Mouse (Mus musculus) hindbrain, postnatal 0 days (tissue): ENCODE measurements around the gene Sorl1. TPM values are rescaled to one million over a fixed set of nuclear protein-coding genes. Genes with fewer than 3 reads are reported as not detected.

Source experiments
- ATAC-seq: fragments of 200-750 bp; cut with Nextera tagmentation; 2 replicates; pipeline ENCODE4 v1.8.0; 2017; ENCODE audit warnings: mild to moderate bottlenecking, moderate TSS enrichment, moderate library complexity
- DNase-seq: peaks from one replicate; pipeline ENCODE4 v3.0.0-alpha.2; 2015; ENCODE audit warnings: low spot score
- H3K27ac ChIP-seq: fragments of 300-500 bp; sonication (generic); 2 replicates; pipeline ENCODE4 v1.5.1; 2014; ENCODE audit warnings: mild to moderate bottlenecking
- H3K27me3 ChIP-seq: fragments of 300-500 bp; sonication (generic); 2 replicates; pipeline ENCODE4 v1.6.1; 2014; ENCODE audit warnings: low read length, mixed read lengths; ENCODE audit not compliant: insufficient read depth
- H3K36me3 ChIP-seq: fragments of 300-500 bp; sonication (generic); 2 replicates; pipeline ENCODE4 v1.6.1; 2014; ENCODE audit warnings: low read length, mixed read lengths; ENCODE audit not compliant: insufficient read depth
- H3K4me1 ChIP-seq: fragments of 300-500 bp; sonication (generic); 2 replicates; pipeline ENCODE4 v1.6.1; 2014; ENCODE audit warnings: antibody characterized with exemption, low read length, mixed read lengths; ENCODE audit not compliant: insufficient read depth
- H3K4me2 ChIP-seq: fragments of 300-500 bp; sonication (generic); 2 replicates; pipeline ENCODE4 v1.6.1; 2014; ENCODE audit warnings: low read depth, mild to moderate bottlenecking, low read length, moderate library complexity, mixed read lengths
- H3K4me3 ChIP-seq: fragments of 300-500 bp; sonication (generic); 2 replicates; pipeline ENCODE4 v1.5.1; 2014; ENCODE audit warnings: low read length
- H3K9ac ChIP-seq: fragments of 300-500 bp; sonication (generic); replicated peaks from 2 replicates; pipeline ENCODE4 v1.6.1; 2014; ENCODE audit warnings: mild to moderate bottlenecking, low read length, moderate library complexity, mixed read lengths
- H3K9me3 ChIP-seq: fragments of 300-500 bp; sonication (generic); 2 replicates; pipeline ENCODE4 v1.6.1; 2016; ENCODE audit warnings: low read length, mixed read lengths
- CTCF ChIP-seq: IDR thresholded peaks from 2 replicates; pipeline ENCODE4 v1.5.1; 2016; ENCODE audit warnings: antibody characterized with exemption, control low read depth, low read depth
- WGBS: fragments of 180-500 bp; shearing (Covaris S2); extraction: QIAGEN DNeasy Blood & Tissue Kit; methylation state at CpG from one replicate; pipeline ENCODE4 v1.1.7; 2014; 5-methylcytosine and 5-hydroxymethylcytosine counted together
- polyA plus RNA-seq: library from polyadenylated mRNA; unstranded; fragments of >200 nt; fragmentation: Nextera tagmentation; extraction: Ambion mirVana; gene quantifications from 2 replicates; pipeline ENCODE4 v1.2.1, GENCODE M21; 2015
- total RNA-seq: library from RNA; depleted of rRNA; stranded (reverse); fragments of >200 nt; gene quantifications from 2 replicates; pipeline ENCODE4 v1.2.3, GENCODE M21; 2014

Sorl1 gene
- total and polyA plus RNA-seq, 2 experiments from 2014 or later, result 8.2 to 25.6 TPM

- DNase-seq (peak; percentile 56), ATAC-seq (no peak)
- Histone ChIP-seq H3K4me2 (no peak overlapping the region), H3K9ac (no peak overlapping the region), H3K9me3 (no peaks in the 10 kb centered on the region), H3K4me3 (no peak overlapping the region), H3K27ac (no peak overlapping the region), H3K27me3 (no peaks in the 10 kb centered on the region), H3K36me3 (peaks cover 12% of the 10 kb centered on the region; the same call in 1 of the 2 replicates), H3K4me1 (no peaks in the 10 kb centered on the region)
- no peak for TF ChIP-seq CTCF
- 71% methylated on average over 12 of the region's 12 CpGs for WGBS
Measured at GRCm38 (mm10) chr9:42035213-42035765, 88.8 kb downstream of the Sorl1 start.

GRCm38 (mm10) chr9:42034116-42034520 lies 90.0 kb downstream of the Sorl1 start:
- WGBS, result 57% methylated on average over 9 of the region's 9 CpGs
- peaks cover 12% of the 10 kb centered on the region; the same call in 1 of the 2 replicates for H3K36me3 ChIP-seq
- H3K4me3 ChIP-seq, result no peak overlapping the region
- no peaks in the 10 kb centered on the region for H3K27me3 ChIP-seq
- no peak overlapping the region for H3K4me2 ChIP-seq
- H3K4me1 ChIP-seq, result no peaks in the 10 kb centered on the region
- no peaks in the 10 kb centered on the region for H3K9me3 ChIP-seq
- no peak overlapping the region for H3K9ac ChIP-seq
- TF ChIP-seq CTCF, result no peak
- no peak for DNase-seq
- H3K27ac ChIP-seq, result no peak overlapping the region
- no peak for ATAC-seq

- no peak for DNase-seq
- ATAC-seq, result no peak
- no peaks in the 10 kb centered on the region for H3K9me3 ChIP-seq
- H3K4me1 ChIP-seq, result no peaks in the 10 kb centered on the region
- WGBS, result 68% methylated on average over 19 of the region's 19 CpGs
- H3K27me3 ChIP-seq, result no peaks in the 10 kb centered on the region
- H3K4me3 ChIP-seq, result no peak overlapping the region
- peaks cover 12% of the 10 kb centered on the region; the same call in 1 of the 2 replicates for H3K36me3 ChIP-seq
- no peak overlapping the region for H3K9ac ChIP-seq
- no peak overlapping the region for H3K27ac ChIP-seq
- H3K4me2 ChIP-seq, result no peak overlapping the region
- TF ChIP-seq CTCF, result no peak
Measured at GRCm38 (mm10) chr9:42033291-42034115, 90.6 kb downstream of the Sorl1 start.

- peaks cover 12% of the 10 kb centered on the region; the same call in 1 of the 2 replicates for H3K36me3 ChIP-seq
- no peak overlapping the region for H3K9ac ChIP-seq
- H3K9me3 ChIP-seq, result no peaks in the 10 kb centered on the region
- H3K4me1 ChIP-seq, result no peaks in the 10 kb centered on the region
- no peaks in the 10 kb centered on the region for H3K27me3 ChIP-seq
- H3K4me3 ChIP-seq, result no peak overlapping the region
- peak; percentile 30 for DNase-seq
- ATAC-seq, result no peak
- 77% methylated on average over 9 of the region's 9 CpGs for WGBS
- no peak overlapping the region for H3K4me2 ChIP-seq
- 0 out of 2 replicates have a peak, but pooled peaks have one; percentile 2 for TF ChIP-seq CTCF
- H3K27ac ChIP-seq, result no peak overlapping the region
Measured at GRCm38 (mm10) chr9:42032419-42032818, 91.7 kb downstream of the Sorl1 start.

GRCm38 (mm10) chr9:42028807-42029206 lies 95.3 kb downstream of the Sorl1 start:
- Histone ChIP-seq H3K4me2 (no peak overlapping the region), H3K27ac (no peak overlapping the region), H3K27me3 (no peaks in the 10 kb centered on the region), H3K4me1 (no peaks in the 10 kb centered on the region), H3K9ac (no peak overlapping the region), H3K4me3 (no peak overlapping the region), H3K36me3 (peaks cover 12% of the 10 kb centered on the region; the same call in 1 of the 2 replicates), H3K9me3 (no peaks in the 10 kb centered on the region)
- no peak for TF ChIP-seq CTCF
- WGBS, result 86% methylated on average over 4 of the region's 4 CpGs
- no peak for ATAC-seq
- no peak for DNase-seq

- no peak for TF ChIP-seq CTCF
- ATAC-seq (no peak), DNase-seq (no peak)
- H3K36me3 ChIP-seq, result no peaks in the 10 kb centered on the region
- H3K4me2 ChIP-seq, result no peak overlapping the region
- 79% methylated on average over 9 of the region's 9 CpGs for WGBS
- H3K27ac ChIP-seq, result no peak overlapping the region
- H3K9ac ChIP-seq, result no peak overlapping the region
- H3K9me3 ChIP-seq, result no peaks in the 10 kb centered on the region
- no peaks in the 10 kb centered on the region for H3K4me1 ChIP-seq
- H3K4me3 ChIP-seq, result no peak overlapping the region
- H3K27me3 ChIP-seq, result no peaks in the 10 kb centered on the region
Measured at GRCm38 (mm10) chr9:42024257-42024656, 99.8 kb downstream of the Sorl1 start.

- Histone ChIP-seq H3K36me3 (no peaks in the 10 kb centered on the region), H3K9ac (no peak overlapping the region), H3K27me3 (no peaks in the 10 kb centered on the region), H3K4me3 (no peak overlapping the region), H3K4me1 (no peaks in the 10 kb centered on the region), H3K9me3 (no peaks in the 10 kb centered on the region), H3K4me2 (no peak overlapping the region), H3K27ac (no peak overlapping the region)
- no peak for ATAC-seq
- DNase-seq, result no peak
- TF ChIP-seq CTCF, result no peak
- 77% methylated on average over 3 of the region's 3 CpGs for WGBS
Measured at GRCm38 (mm10) chr9:42023383-42023782, 100.7 kb downstream of the Sorl1 start.
